Mouse (Mus musculus) midbrain, embryonic 13.5 days (tissue): ENCODE data around the gene Gabrr2. TPM values are rescaled to one million over a fixed set of nuclear protein-coding genes. Genes with fewer than 3 reads are reported as not detected.
A peak's percentile ranks its signal among the peaks of the same experiment; 100 is the strongest.

Experiments
- ATAC-seq: fragments of 200-750 bp; cut with Nextera tagmentation; 2 replicates; pipeline ENCODE4 v1.8.0; 2017; ENCODE audit warnings: mild to moderate bottlenecking, moderate TSS enrichment, moderate library complexity
- H3K27ac ChIP-seq: fragments of 300-500 bp; sonication (generic); 2 replicates; pipeline ENCODE4 v1.5.1; 2015; ENCODE audit warnings: inconsistent platforms, mild to moderate bottlenecking, moderate library complexity
- H3K27me3 ChIP-seq: fragments of 300-500 bp; sonication (generic); 2 replicates; pipeline ENCODE4 v1.6.1; 2015; ENCODE audit warnings: mild to moderate bottlenecking, inconsistent platforms
- H3K36me3 ChIP-seq: fragments of 300-500 bp; sonication (generic); 2 replicates; pipeline ENCODE4 v1.6.1; 2015; ENCODE audit warnings: mild to moderate bottlenecking, inconsistent platforms
- H3K4me1 ChIP-seq: fragments of 300-500 bp; sonication (generic); replicated peaks from 2 replicates; pipeline ENCODE4 v1.6.1; 2015; ENCODE audit warnings: inconsistent platforms
- H3K4me2 ChIP-seq: fragments of 300-500 bp; sonication (generic); replicated peaks from 2 replicates; pipeline ENCODE4 v1.6.1; 2015; ENCODE audit warnings: moderate library complexity, mild to moderate bottlenecking, inconsistent platforms
- H3K4me3 ChIP-seq: fragments of 300-500 bp; sonication (generic); replicated peaks from 2 replicates; pipeline ENCODE4 v1.5.1; 2015; ENCODE audit warnings: mild to moderate bottlenecking, inconsistent platforms
- H3K9ac ChIP-seq: fragments of 300-500 bp; sonication (generic); replicated peaks from 2 replicates; pipeline ENCODE4 v1.6.1; 2015; ENCODE audit warnings: mild to moderate bottlenecking, inconsistent platforms
- H3K9me3 ChIP-seq: fragments of 300-500 bp; sonication (generic); 2 replicates; pipeline ENCODE4 v1.6.1; 2016; ENCODE audit warnings: mild to moderate bottlenecking, inconsistent platforms
- WGBS: fragments of 180-500 bp; shearing (Covaris S2); methylation state at CpG from one replicate; pipeline ENCODE4 v1.1.7; 2015; 5-methylcytosine and 5-hydroxymethylcytosine counted together
- polyA plus RNA-seq: library from polyadenylated mRNA; unstranded; fragments of >200 nt; fragmentation: Nextera tagmentation; extraction: Ambion mirVana; gene quantifications from 2 replicates; pipeline ENCODE4 v1.2.1, GENCODE M21; 2015

Gene Gabrr2
- polyA plus RNA-seq, 1 experiment from 2014 or later, result 0.44 TPM

- H3K27ac ChIP-seq, result no peak overlapping the region
- no peaks in the 10 kb centered on the region for H3K4me1 ChIP-seq
- no peak overlapping the region for H3K4me2 ChIP-seq
- no peaks in the 10 kb centered on the region for H3K9me3 ChIP-seq
- no peak for ATAC-seq
- WGBS, result 91% methylated on average over 5 of the region's 5 CpGs
- peaks cover 56% of the 10 kb centered on the region for H3K36me3 ChIP-seq
- no peak overlapping the region for H3K4me3 ChIP-seq
- H3K9ac ChIP-seq, result no peak overlapping the region
- H3K27me3 ChIP-seq, result no peaks in the 10 kb centered on the region
These were observed 10.1 kb upstream of the Gabrr2 start for GRCm38 (mm10) chr4:33052650-33053049.

- no peak for ATAC-seq
- H3K4me3 ChIP-seq, result no peak overlapping the region
- H3K36me3 ChIP-seq, result peaks cover 40% of the 10 kb centered on the region
- H3K9me3 ChIP-seq, result no peaks in the 10 kb centered on the region
- H3K27me3 ChIP-seq, result no peaks in the 10 kb centered on the region
- no peak overlapping the region for H3K27ac ChIP-seq
- H3K4me2 ChIP-seq, result no peak overlapping the region
- no peak overlapping the region for H3K9ac ChIP-seq
- H3K4me1 ChIP-seq, result no peaks in the 10 kb centered on the region
These were observed 8.4 kb upstream of the Gabrr2 start for GRCm38 (mm10) chr4:33054426-33054825.

GRCm38 (mm10) chr4:33056317-33056716 lies 6.5 kb upstream of the Gabrr2 start:
- H3K36me3 ChIP-seq, result peaks cover 24% of the 10 kb centered on the region
- no peak overlapping the region for H3K9ac ChIP-seq
- no peaks in the 10 kb centered on the region for H3K9me3 ChIP-seq
- no peak for ATAC-seq
- 94% methylated on average over 1 of the region's 1 CpGs for WGBS
- H3K4me1 ChIP-seq, result no peaks in the 10 kb centered on the region
- no peak overlapping the region for H3K27ac ChIP-seq
- H3K27me3 ChIP-seq, result no peaks in the 10 kb centered on the region
- H3K4me3 ChIP-seq, result no peak overlapping the region
- no peak overlapping the region for H3K4me2 ChIP-seq

GRCm38 (mm10) chr4:33057890-33058687 lies 4.7 kb upstream of the Gabrr2 start:
- Histone ChIP-seq H3K27me3 (no peaks in the 10 kb centered on the region), H3K9me3 (no peaks in the 10 kb centered on the region), H3K4me2 (no peak overlapping the region), H3K9ac (no peak overlapping the region), H3K27ac (no peak overlapping the region), H3K4me1 (no peaks in the 10 kb centered on the region), H3K4me3 (no peak overlapping the region), H3K36me3 (peaks cover 7% of the 10 kb centered on the region; the same call in 1 of the 2 replicates)
- 87% methylated on average over 11 of the region's 11 CpGs for WGBS
- no peak for ATAC-seq

GRCm38 (mm10) chr4:33061158-33061557 lies 1.6 kb upstream of the Gabrr2 start:
- H3K9ac ChIP-seq, result no peak overlapping the region

GRCm38 (mm10) chr4:33064986-33065385 lies 2.2 kb downstream of the Gabrr2 start:
- H3K4me1 ChIP-seq, result peaks cover 6% of the 10 kb centered on the region; the same call in 1 of the 2 replicates
- no peak overlapping the region for H3K4me3 ChIP-seq
- H3K27me3 ChIP-seq, result no peaks in the 10 kb centered on the region
- no peaks in the 10 kb centered on the region for H3K36me3 ChIP-seq
- no peak overlapping the region for H3K4me2 ChIP-seq
- no peak overlapping the region for H3K27ac ChIP-seq
- 75% methylated on average over 6 of the region's 6 CpGs for WGBS
- no peak overlapping the region for H3K9ac ChIP-seq
- H3K9me3 ChIP-seq, result no peaks in the 10 kb centered on the region
- ATAC-seq, result no peak

More at GRCm38 (mm10) chr4:33061158-33061557, 1.6 kb upstream of the Gabrr2 start:
- Histone ChIP-seq H3K4me2 (no peak overlapping the region), H3K27ac (no peak overlapping the region), H3K4me3 (no peak overlapping the region), H3K27me3 (no peaks in the 10 kb centered on the region), H3K4me1 (no peaks in the 10 kb centered on the region), H3K36me3 (no peaks in the 10 kb centered on the region), H3K9me3 (no peaks in the 10 kb centered on the region)
- WGBS, result 65% methylated on average over 7 of the region's 7 CpGs
- no peak for ATAC-seq

- no peak overlapping the region for H3K4me3 ChIP-seq
- no peak overlapping the region for H3K4me2 ChIP-seq
- H3K27me3 ChIP-seq, result peaks cover 3% of the 10 kb centered on the region; the same call in 1 of the 2 replicates
- peaks cover 6% of the 10 kb centered on the region; the same call in 1 of the 2 replicates for H3K4me1 ChIP-seq
- H3K9me3 ChIP-seq, result no peaks in the 10 kb centered on the region
- no peaks in the 10 kb centered on the region for H3K36me3 ChIP-seq
- no peak overlapping the region for H3K27ac ChIP-seq
- no peak for ATAC-seq
- H3K9ac ChIP-seq, result 0 out of 2 replicates have a peak overlapping the region, but pooled peaks have one; percentile 28
- 60% methylated on average over 14 of the region's 14 CpGs for WGBS
These were observed 3.6 kb downstream of the Gabrr2 start for GRCm38 (mm10) chr4:33066223-33066960.

- no peaks in the 10 kb centered on the region for H3K36me3 ChIP-seq
- H3K9ac ChIP-seq, result no peak overlapping the region
- H3K4me2 ChIP-seq, result no peak overlapping the region
- no peaks in the 10 kb centered on the region for H3K9me3 ChIP-seq
- H3K4me1 ChIP-seq, result peaks cover 6% of the 10 kb centered on the region
- WGBS, result 96% methylated on average over 3 of the region's 3 CpGs
- H3K27ac ChIP-seq, result no peak overlapping the region
- ATAC-seq, result no peak
- no peak overlapping the region for H3K4me3 ChIP-seq
- H3K27me3 ChIP-seq, result peaks cover 3% of the 10 kb centered on the region; the same call in 1 of the 2 replicates
These were observed 4.5 kb downstream of the Gabrr2 start for GRCm38 (mm10) chr4:33067331-33067730.

- Histone ChIP-seq H3K27ac (no peak overlapping the region), H3K4me3 (no peak overlapping the region), H3K9me3 (no peaks in the 10 kb centered on the region), H3K9ac (no peak overlapping the region), H3K4me2 (no peak overlapping the region), H3K4me1 (peaks cover 11% of the 10 kb centered on the region), H3K27me3 (peaks cover 3% of the 10 kb centered on the region; the same call in 1 of the 2 replicates), H3K36me3 (no peaks in the 10 kb centered on the region)
- 93% methylated on average over 6 of the region's 6 CpGs for WGBS
- no peak for ATAC-seq
These were observed 5.0 kb downstream of the Gabrr2 start for GRCm38 (mm10) chr4:33067826-33068225.

GRCm38 (mm10) chr4:33068894-33069293 lies 6.1 kb downstream of the Gabrr2 start:
- H3K4me2 ChIP-seq, result no peak overlapping the region
- no peaks in the 10 kb centered on the region for H3K9me3 ChIP-seq
- 70% methylated on average over 6 of the region's 6 CpGs for WGBS
- H3K9ac ChIP-seq, result no peak overlapping the region
- H3K27ac ChIP-seq, result no peak overlapping the region
- H3K4me1 ChIP-seq, result peaks cover 17% of the 10 kb centered on the region
- no peak for ATAC-seq
- H3K27me3 ChIP-seq, result peaks cover 3% of the 10 kb centered on the region; the same call in 1 of the 2 replicates
- no peak overlapping the region for H3K4me3 ChIP-seq
- H3K36me3 ChIP-seq, result no peaks in the 10 kb centered on the region

- H3K36me3 ChIP-seq, result no peaks in the 10 kb centered on the region
- ATAC-seq, result no peak
- H3K4me1 ChIP-seq, result peaks cover 17% of the 10 kb centered on the region
- no peak overlapping the region for H3K4me3 ChIP-seq
- WGBS, result 95% methylated on average over 6 of the region's 6 CpGs
- no peak overlapping the region for H3K27ac ChIP-seq
- H3K27me3 ChIP-seq, result peaks cover 3% of the 10 kb centered on the region; the same call in 1 of the 2 replicates
- H3K4me2 ChIP-seq, result no peak overlapping the region
- H3K9me3 ChIP-seq, result no peaks in the 10 kb centered on the region
- H3K9ac ChIP-seq, result no peak overlapping the region
These were observed 7.5 kb downstream of the Gabrr2 start for GRCm38 (mm10) chr4:33070326-33070725.

- peaks cover 3% of the 10 kb centered on the region; the same call in 1 of the 2 replicates for H3K27me3 ChIP-seq
- no peaks in the 10 kb centered on the region for H3K9me3 ChIP-seq
- 90% methylated on average over 6 of the region's 6 CpGs for WGBS
- peaks cover 17% of the 10 kb centered on the region for H3K4me1 ChIP-seq
- H3K9ac ChIP-seq, result no peak overlapping the region
- no peak overlapping the region for H3K4me2 ChIP-seq
- H3K27ac ChIP-seq, result no peak overlapping the region
- H3K4me3 ChIP-seq, result no peak overlapping the region
- no peak for ATAC-seq
- no peaks in the 10 kb centered on the region for H3K36me3 ChIP-seq
These were observed 8.5 kb downstream of the Gabrr2 start for GRCm38 (mm10) chr4:33071337-33071736.
